Mouse (Mus musculus) 3T3-L1 (cell line): ENCODE measurements around the gene Ap1g2.
A peak's percentile ranks its signal among the peaks of the same experiment; 100 is the strongest.

Source experiments
- DNase-seq: peaks from one replicate; pipeline ENCODE4 v3.0.0-alpha.2; 2015; ENCODE audit warnings: low read depth, low spot score

Ap1g2 gene

GRCm38 (mm10) chr14:55059931-55060330, 46.5 kb downstream of the Ap1g2 start:
- no peak for DNase-seq

GRCm38 (mm10) chr14:55059009-55059408, 47.4 kb downstream of the Ap1g2 start:
- DNase-seq, result no peak

- DNase-seq, result peak; percentile 2
Observed at GRCm38 (mm10) chr14:55055167-55055834, 51.1 kb downstream of the Ap1g2 start.

GRCm38 (mm10) chr14:55054191-55054749, 52.1 kb downstream of the Ap1g2 start:
- DNase-seq, result no peak

- no peak for DNase-seq
Observed at GRCm38 (mm10) chr14:55053708-55054190, 52.6 kb downstream of the Ap1g2 start.

- no peak for DNase-seq
Observed at GRCm38 (mm10) chr14:55053050-55053449, 53.3 kb downstream of the Ap1g2 start.

- no peak for DNase-seq
Observed at GRCm38 (mm10) chr14:55052496-55052895, 53.9 kb downstream of the Ap1g2 start.
